ENCODE assay signal across 23 mouse cellular contexts in genomic region chr11:7361388-7361787, GRCm38 (mm10).
DNase-seq lines count a peak whose midpoint lies in the region; ATAC-seq and TF ChIP-seq lines count a peak whose summit lies in the region.
"Had no signal": no experiment of that assay in that cellular context is flagged by ENCODE, and none has a peak within 500 bp of the region (broad histone marks: within the 10 kb centered on the region; RNA-seq: fewer than 3 reads in every experiment).

No protein-coding gene starts in this region.

- TF ChIP-seq CTCF in midbrain, postnatal 0 days (IDR thresholded peaks at IDR 0.05): no peak

- no peak for DNase-seq in intestine, embryonic 14.5 days (ENCODE audit: low spot score)
- DNase-seq in midbrain, postnatal 0 days (ENCODE audit: low spot score): no peak
- no peak for DNase-seq in kidney, postnatal 4 days
- DNase-seq in left cerebral cortex, postnatal 36 days (ENCODE audit: low spot score in 2 of 2): no peak
- DNase-seq: B cell, adult 2 months; cerebellum, adult 18-20 months; cerebellum, postnatal 25 days; embryo, embryonic 11 days; gastrocnemius, postnatal 25 days; heart, adult 2 months; heart, postnatal 36 days; left cerebral cortex, postnatal 4 days; lung, postnatal 14 days; retina, postnatal 1 day; thymus, postnatal 25 days had no signal

- H3K9me3 ChIP-seq in intestine, embryonic 14.5 days (ENCODE audit: control insufficient read depth, low read length): no peaks in the 10 kb centered on the region
- no peaks in the 10 kb centered on the region for H3K9me3 ChIP-seq in intestine, embryonic 15.5 days
- H3K9me3 ChIP-seq in neural tube, embryonic 14.5 days (ENCODE audit: control insufficient read depth, low read length): no peaks in the 10 kb centered on the region
- H3K9me3 ChIP-seq in neural tube, embryonic 15.5 days (replicated peaks): no peaks in the 10 kb centered on the region
- H3K9me3 ChIP-seq in limb, embryonic 12.5 days: no peaks in the 10 kb centered on the region
- no peaks in the 10 kb centered on the region for H3K9me3 ChIP-seq in midbrain, postnatal 0 days (ENCODE audit: low read length)
- H3K9me3 ChIP-seq: forebrain, embryonic 15.5 days had no signal

- no peaks in the 10 kb centered on the region for H3K36me3 ChIP-seq in intestine, embryonic 14.5 days (ENCODE audit: control insufficient read depth, insufficient read depth, low read length)
- H3K36me3 ChIP-seq in intestine, embryonic 15.5 days: no peaks in the 10 kb centered on the region
- H3K36me3 ChIP-seq in neural tube, embryonic 14.5 days (ENCODE audit: control insufficient read depth, insufficient read depth, low read length): no peaks in the 10 kb centered on the region
- no peaks in the 10 kb centered on the region for H3K36me3 ChIP-seq in neural tube, embryonic 15.5 days
- no peaks in the 10 kb centered on the region for H3K36me3 ChIP-seq in limb, embryonic 12.5 days
- H3K36me3 ChIP-seq in midbrain, postnatal 0 days (ENCODE audit: insufficient read depth, low read length): no peaks in the 10 kb centered on the region
- H3K36me3 ChIP-seq: forebrain, embryonic 15.5 days had no signal

- H3K27ac ChIP-seq in intestine, embryonic 14.5 days (ENCODE audit: low read depth): no peak overlapping the region
- H3K27ac ChIP-seq in intestine, embryonic 15.5 days: no peak overlapping the region
- H3K27ac ChIP-seq in neural tube, embryonic 14.5 days (ENCODE audit: low read depth, low read length): no peak overlapping the region
- no peak overlapping the region for H3K27ac ChIP-seq in neural tube, embryonic 15.5 days (replicated peaks)
- H3K27ac ChIP-seq in limb, embryonic 12.5 days: no peak overlapping the region
- no peak overlapping the region for H3K27ac ChIP-seq in midbrain, postnatal 0 days (ENCODE audit: low read depth, low read length)
- H3K27ac ChIP-seq: forebrain, embryonic 15.5 days; heart, adult 2 months; kidney, postnatal 0 days; layer of hippocampus, adult 2 months had no signal

- no peak overlapping the region for H3K9ac ChIP-seq in intestine, embryonic 14.5 days (ENCODE audit: low read length)
- no peak overlapping the region for H3K9ac ChIP-seq in intestine, embryonic 15.5 days
- no peak overlapping the region for H3K9ac ChIP-seq in neural tube, embryonic 14.5 days (replicated peaks; ENCODE audit: low read depth, low read length)
- no peak overlapping the region for H3K9ac ChIP-seq in neural tube, embryonic 15.5 days (replicated peaks)
- H3K9ac ChIP-seq in limb, embryonic 12.5 days (replicated peaks): no peak overlapping the region
- H3K9ac ChIP-seq in midbrain, postnatal 0 days (replicated peaks; ENCODE audit: low read length, poor library complexity, severe bottlenecking): no peak overlapping the region
- H3K9ac ChIP-seq: forebrain, embryonic 15.5 days had no signal

- ATAC-seq in intestine, embryonic 14.5 days (replicated peaks; ENCODE audit: low FRiP score, low TSS enrichment, low read depth): 0 out of 2 replicates have a peak, but pooled peaks have one; percentile 32
- ATAC-seq in intestine, embryonic 15.5 days: no peak
- ATAC-seq in neural tube, embryonic 14.5 days (ENCODE audit: low read depth): peak; percentile 41; the same call in 1 of the 2 replicates
- ATAC-seq in neural tube, embryonic 15.5 days (ENCODE audit: low FRiP score): no peak
- peak; percentile 75; the same call in 1 of the 2 replicates for ATAC-seq in limb, embryonic 12.5 days (ENCODE audit: insufficient number of reproducible peaks, insufficient read depth, low FRiP score, low TSS enrichment, low read depth)
- peak; percentile 58; the same call in 1 of the 2 replicates for ATAC-seq in midbrain, postnatal 0 days (ENCODE audit: low FRiP score)
- ATAC-seq: forebrain, embryonic 15.5 days; intestine, postnatal 0 days had no signal

- 97% methylated on average over 3 of the region's 3 CpGs for WGBS in intestine, embryonic 14.5 days
- 98% methylated on average over 3 of the region's 3 CpGs for WGBS in intestine, embryonic 15.5 days
- WGBS in neural tube, embryonic 14.5 days: 96% methylated on average over 3 of the region's 3 CpGs
- 96% methylated on average over 3 of the region's 3 CpGs for WGBS in neural tube, embryonic 15.5 days
- 95% methylated on average over 3 of the region's 3 CpGs for WGBS in limb, embryonic 12.5 days
- WGBS in midbrain, postnatal 0 days: 98% methylated on average over 3 of the region's 3 CpGs

- no peak overlapping the region for H3K4me3 ChIP-seq in intestine, embryonic 14.5 days (ENCODE audit: low read depth, low read length)
- H3K4me3 ChIP-seq in intestine, embryonic 15.5 days (replicated peaks): no peak overlapping the region
- H3K4me3 ChIP-seq in neural tube, embryonic 14.5 days (ENCODE audit: low read depth, low read length): no peak overlapping the region
- H3K4me3 ChIP-seq in neural tube, embryonic 15.5 days (replicated peaks): no peak overlapping the region
- H3K4me3 ChIP-seq in limb, embryonic 12.5 days (replicated peaks): no peak overlapping the region
- H3K4me3 ChIP-seq in midbrain, postnatal 0 days (ENCODE audit: low read depth, low read length): no peak overlapping the region
- H3K4me3 ChIP-seq: forebrain, embryonic 15.5 days; heart, adult 2 months; layer of hippocampus, adult 2 months had no signal

- intact Hi-C loops in left cerebral cortex, postnatal 36 days (cut with DNase I): no loop called here

- no peaks in the 10 kb centered on the region for H3K27me3 ChIP-seq in intestine, embryonic 14.5 days (replicated peaks; ENCODE audit: control insufficient read depth, insufficient read depth, low read length)
- H3K27me3 ChIP-seq in intestine, embryonic 15.5 days (replicated peaks): no peaks in the 10 kb centered on the region
- no peaks in the 10 kb centered on the region for H3K27me3 ChIP-seq in neural tube, embryonic 14.5 days (ENCODE audit: control insufficient read depth, insufficient read depth, low read length)
- H3K27me3 ChIP-seq in neural tube, embryonic 15.5 days (replicated peaks): no peaks in the 10 kb centered on the region
- no peaks in the 10 kb centered on the region for H3K27me3 ChIP-seq in limb, embryonic 12.5 days
- H3K27me3 ChIP-seq in midbrain, postnatal 0 days (ENCODE audit: insufficient read depth, low read length): no peaks in the 10 kb centered on the region
- H3K27me3 ChIP-seq: forebrain, embryonic 15.5 days had no signal

- no peaks in the 10 kb centered on the region for H3K4me1 ChIP-seq in intestine, embryonic 14.5 days (replicated peaks; ENCODE audit: control insufficient read depth, insufficient read depth, low read length)
- H3K4me1 ChIP-seq in intestine, embryonic 15.5 days (replicated peaks): no peaks in the 10 kb centered on the region
- no peaks in the 10 kb centered on the region for H3K4me1 ChIP-seq in neural tube, embryonic 14.5 days (ENCODE audit: control insufficient read depth, insufficient read depth, low read length)
- no peaks in the 10 kb centered on the region for H3K4me1 ChIP-seq in neural tube, embryonic 15.5 days
- H3K4me1 ChIP-seq in limb, embryonic 12.5 days (replicated peaks): no peaks in the 10 kb centered on the region
- no peaks in the 10 kb centered on the region for H3K4me1 ChIP-seq in midbrain, postnatal 0 days (ENCODE audit: insufficient read depth, low read length)
- H3K4me1 ChIP-seq: forebrain, embryonic 15.5 days had no signal

- no peak overlapping the region for H3K4me2 ChIP-seq in intestine, embryonic 14.5 days (ENCODE audit: low read length)
- H3K4me2 ChIP-seq in intestine, embryonic 15.5 days (replicated peaks): no peak overlapping the region
- H3K4me2 ChIP-seq in neural tube, embryonic 14.5 days (ENCODE audit: low read depth, low read length): no peak overlapping the region
- no peak overlapping the region for H3K4me2 ChIP-seq in neural tube, embryonic 15.5 days
- H3K4me2 ChIP-seq in limb, embryonic 12.5 days: no peak overlapping the region
- no peak overlapping the region for H3K4me2 ChIP-seq in midbrain, postnatal 0 days (ENCODE audit: low read depth, low read length, poor library complexity, severe bottlenecking)
- H3K4me2 ChIP-seq: forebrain, embryonic 15.5 days had no signal

Comparison
In these comparisons a context has a peak if more than half of its experiments do, and no peak if none do; other contexts are left out.
1. ATAC-seq: peak in intestine, embryonic 14.5 days (single experiment), neural tube, embryonic 14.5 days (single experiment), limb, embryonic 12.5 days (single experiment) and midbrain, postnatal 0 days (single experiment); none in intestine, embryonic 15.5 days (single experiment) and neural tube, embryonic 15.5 days (single experiment).